Mouse (Mus musculus): ENCODE results near the gene Fam222b.
A peak's percentile ranks its signal among the peaks of the same experiment; 100 is the strongest.
"Not testable (repeated sequence)": the region's sequence is repeated elsewhere in the genome, so short reads cannot be mapped to it uniquely, and the experiment has no call there.

Gene Fam222b

DNA sequence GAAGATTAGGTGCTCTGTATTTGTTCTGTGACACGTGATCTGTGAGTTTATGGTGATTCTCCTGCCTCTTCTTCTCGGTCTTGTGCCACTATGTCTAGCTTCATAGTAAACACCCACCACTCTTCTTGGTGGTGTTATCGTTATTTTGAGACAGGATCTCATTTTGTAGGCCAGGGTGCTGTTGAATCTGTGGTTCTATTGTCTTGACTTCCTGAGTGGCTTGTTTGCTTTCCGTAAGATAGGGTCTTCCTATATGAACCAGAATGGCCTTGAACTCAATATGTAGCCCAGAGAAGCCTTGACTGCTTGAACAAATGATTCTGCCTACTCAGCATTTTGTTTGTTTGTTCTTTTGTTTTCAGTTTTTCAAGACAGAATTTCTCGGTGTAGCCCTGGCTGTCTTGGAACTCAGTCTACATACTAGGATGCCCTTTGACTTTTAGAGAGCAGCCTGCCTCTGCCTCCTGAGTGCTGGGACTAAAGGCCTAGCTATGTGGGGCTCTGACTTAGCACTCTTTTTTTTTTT is 6.6 kb upstream of the Fam222b start:
- no peak for DNase-seq (ENCODE audit: low spot score)

DNA sequence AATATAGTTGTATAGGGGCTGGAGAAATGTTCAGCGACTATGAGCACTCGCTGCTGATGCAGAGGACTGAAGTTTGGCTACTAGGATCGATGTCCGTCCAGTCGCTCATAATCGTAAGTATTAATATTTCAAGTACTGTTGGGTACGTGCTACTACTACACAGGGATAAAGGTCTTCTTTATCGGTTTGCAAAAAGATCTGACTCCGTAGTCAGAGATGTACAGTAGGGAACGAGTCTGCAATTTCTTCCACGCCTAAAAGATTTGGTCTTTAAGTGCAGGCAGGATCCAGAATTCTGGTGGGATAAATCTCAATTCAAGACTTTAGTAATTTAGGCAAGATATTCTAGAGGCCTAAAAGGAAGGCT is 340 bp upstream of the Fam222b start:
- DNase-seq (ENCODE audit: low spot score) = no peak

DNA sequence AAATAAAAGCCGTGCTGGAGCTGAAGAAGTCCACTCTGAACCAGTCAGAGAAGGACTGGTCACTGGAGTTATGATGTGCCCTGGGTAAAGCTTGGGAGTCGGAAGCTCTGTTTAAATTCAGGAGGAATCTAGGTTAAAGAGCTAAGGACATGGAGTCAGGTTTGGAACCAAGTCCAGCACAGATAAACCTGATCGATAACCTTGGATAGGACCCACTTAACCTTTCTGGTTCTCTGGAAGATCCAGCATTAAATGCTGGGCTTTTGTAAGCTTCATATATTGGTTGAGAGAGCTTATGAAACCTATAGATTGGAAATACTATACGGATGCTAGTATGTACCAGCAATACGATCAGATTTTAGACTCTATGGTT is 670 bp downstream of the Fam222b start:
- no peak for DNase-seq (ENCODE audit: low spot score)

DNA sequence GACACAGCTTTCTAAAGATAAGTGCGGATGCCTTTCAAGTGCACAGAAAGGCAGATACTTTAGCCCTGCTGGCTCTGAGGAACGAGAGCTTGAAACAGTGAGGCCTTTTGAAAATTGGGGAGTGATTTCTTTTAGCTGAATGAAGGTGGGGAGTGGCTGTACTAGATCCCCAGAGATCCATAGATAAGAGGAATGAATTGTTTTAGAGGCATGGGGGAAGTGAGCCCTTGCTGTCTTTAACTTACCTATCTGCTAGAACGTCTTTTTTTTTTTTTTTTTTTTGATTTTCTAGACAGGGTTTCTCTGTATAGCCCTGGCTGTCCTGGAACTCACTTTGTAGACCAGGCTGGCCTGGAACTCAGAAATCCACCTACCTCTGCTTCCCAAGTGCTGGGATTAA is 2.6 kb downstream of the Fam222b start:
- no peak for DNase-seq (ENCODE audit: low spot score)

DNA sequence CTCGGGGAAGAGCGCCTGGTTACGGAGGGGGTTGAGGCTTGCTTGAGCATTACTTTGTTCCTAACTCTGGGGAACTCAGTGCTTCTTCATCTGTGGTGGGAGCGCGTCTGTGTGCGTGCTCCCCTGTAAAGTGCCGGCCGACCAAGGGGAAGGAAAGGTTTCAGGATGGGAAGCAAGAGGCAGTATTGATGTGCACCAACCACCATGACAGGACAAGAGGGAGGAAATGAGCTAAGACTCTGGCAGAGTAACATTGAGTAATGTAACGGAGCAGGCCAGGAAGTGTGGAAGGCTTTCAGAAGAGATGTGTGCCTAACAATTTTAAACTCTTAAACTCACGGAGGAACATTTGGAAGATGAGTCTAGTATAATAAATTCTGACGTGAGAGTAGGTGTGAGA is 6.3 kb downstream of the Fam222b start:
- DNase-seq (ENCODE audit: low spot score) = no peak

DNA sequence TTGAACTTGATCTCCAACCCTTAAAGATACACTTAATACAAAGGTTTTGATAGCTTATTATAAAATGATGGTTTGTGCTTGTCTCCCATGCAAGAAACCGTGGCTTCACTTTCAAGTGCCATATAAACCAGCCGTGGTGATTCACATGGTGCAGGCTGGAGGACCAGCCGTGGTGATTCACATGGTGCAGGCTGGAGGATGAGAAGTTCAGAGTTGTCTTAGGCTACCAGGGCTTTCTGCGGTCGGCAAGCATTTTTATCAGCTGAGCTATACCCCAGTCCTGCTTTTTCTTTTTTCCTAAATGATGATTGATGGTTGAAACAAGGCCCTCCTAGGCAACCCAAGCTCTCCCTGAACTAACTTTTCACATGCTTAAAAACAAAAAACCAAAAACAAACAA is 7.7 kb downstream of the Fam222b start:
- DNase-seq (ENCODE audit: low spot score) = no peak

DNA sequence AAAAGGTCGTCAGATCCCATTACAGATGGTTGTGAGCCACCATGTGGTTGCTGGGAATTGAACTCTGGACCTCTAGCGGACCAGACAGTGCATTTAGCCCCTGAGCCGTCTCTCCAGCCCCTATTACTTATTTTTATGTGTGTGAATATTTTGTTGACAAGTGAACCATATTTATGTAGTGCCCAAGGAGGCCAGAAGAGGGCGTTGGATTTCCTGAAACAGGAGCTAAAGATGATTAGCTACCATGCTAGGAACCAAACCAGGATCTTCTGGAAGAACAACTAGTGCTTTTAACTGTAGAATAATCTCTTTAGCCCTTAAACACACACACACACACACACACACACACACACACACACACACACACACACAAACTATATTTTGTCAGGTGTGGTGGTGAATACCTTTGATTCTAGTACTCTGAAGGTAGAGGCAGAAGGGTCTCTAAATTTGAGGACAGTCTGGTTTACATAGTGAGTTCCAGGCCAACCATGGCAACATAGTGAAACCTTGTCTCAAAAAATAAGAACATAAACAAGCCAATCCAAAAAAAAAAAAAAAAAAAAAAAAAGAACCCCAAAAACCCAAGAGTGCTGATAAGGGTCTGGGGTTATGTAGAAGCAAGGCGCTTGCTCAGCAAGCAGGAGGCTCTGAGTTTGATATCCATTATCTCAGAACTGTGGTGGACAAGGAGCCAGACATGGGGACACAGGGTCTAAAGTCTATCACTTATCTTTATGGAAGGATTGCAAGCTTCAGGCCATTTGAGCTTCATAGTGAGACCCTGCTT is 8.7 kb downstream of the Fam222b start:
- DNase-seq (ENCODE audit: low spot score) = peak; percentile 56

DNA sequence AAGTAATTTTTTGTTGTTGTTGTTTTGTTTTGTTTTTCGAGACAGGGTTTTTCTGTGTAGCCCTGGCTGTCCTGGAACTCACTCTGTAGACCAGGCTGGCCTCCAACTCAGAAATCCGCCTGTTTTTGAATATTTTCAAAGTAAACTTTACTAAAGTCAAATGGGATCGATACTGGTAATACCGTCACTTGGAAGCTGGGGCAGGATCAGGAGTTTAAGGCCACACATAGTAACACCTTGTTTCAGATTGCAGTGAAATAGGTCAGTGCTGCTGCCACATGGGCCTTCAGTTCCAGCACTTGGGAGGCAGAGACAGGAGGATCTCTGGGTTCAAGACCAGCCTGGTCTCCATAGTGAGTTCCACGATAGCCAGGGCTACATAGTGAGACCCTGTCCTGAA is 10.0 kb downstream of the Fam222b start:
- no peak for DNase-seq (ENCODE audit: low spot score)

DNA sequence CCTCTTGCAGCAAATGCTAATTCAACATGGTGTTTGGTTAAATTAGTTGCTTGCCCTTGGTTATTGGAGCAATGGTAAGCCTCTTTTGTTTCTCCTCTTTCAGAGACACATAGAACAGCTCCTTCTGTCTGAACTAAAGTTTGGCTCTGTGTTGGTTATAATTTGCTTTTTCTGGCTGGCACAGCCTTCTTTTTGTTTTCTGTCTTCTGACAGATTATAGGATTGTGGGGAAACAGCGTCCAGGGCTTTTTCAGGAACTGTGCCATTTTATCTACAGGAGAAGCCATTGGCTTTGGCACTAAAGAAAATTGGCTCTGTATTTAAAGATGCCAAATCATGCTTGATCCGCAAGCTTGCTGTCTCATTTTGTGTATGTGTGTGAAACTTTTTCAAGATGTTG is 19.2 kb downstream of the Fam222b start:
- DNase-seq (ENCODE audit: low spot score) = no peak

DNA sequence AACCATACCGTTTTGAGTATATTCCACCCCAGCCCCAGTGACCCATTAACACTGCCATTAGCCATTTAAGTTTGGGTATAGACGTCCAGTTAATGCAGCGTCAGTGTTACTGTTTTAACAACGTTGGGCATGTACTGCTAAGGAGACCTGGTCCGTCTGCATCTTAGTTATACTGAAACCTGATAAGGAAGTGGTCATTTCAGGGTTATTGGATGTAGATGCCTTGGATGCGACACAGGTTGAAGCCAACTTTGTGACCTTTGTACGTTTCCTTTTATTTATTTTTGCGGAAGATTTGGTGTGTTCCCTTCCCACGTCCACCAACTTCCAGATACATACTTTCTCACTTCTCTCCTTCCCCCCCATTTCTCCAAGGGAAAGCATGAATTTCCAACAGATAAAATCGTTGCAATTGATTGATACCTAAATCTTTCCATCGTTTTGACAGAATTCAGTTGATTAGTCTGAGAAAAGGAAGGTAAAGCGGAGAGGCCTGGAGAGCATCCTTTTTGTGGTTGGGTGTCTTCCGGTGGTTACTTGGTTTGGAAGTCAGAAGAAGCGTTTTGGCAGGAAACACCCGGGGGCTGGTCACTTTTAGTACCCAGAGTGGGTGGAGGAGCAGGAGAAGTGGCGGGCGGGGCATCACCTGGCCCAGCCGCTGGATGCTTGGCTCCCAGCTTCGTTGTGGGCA is 20.4 kb downstream of the Fam222b start:
- DNase-seq (ENCODE audit: low spot score) = no peak

DNA sequence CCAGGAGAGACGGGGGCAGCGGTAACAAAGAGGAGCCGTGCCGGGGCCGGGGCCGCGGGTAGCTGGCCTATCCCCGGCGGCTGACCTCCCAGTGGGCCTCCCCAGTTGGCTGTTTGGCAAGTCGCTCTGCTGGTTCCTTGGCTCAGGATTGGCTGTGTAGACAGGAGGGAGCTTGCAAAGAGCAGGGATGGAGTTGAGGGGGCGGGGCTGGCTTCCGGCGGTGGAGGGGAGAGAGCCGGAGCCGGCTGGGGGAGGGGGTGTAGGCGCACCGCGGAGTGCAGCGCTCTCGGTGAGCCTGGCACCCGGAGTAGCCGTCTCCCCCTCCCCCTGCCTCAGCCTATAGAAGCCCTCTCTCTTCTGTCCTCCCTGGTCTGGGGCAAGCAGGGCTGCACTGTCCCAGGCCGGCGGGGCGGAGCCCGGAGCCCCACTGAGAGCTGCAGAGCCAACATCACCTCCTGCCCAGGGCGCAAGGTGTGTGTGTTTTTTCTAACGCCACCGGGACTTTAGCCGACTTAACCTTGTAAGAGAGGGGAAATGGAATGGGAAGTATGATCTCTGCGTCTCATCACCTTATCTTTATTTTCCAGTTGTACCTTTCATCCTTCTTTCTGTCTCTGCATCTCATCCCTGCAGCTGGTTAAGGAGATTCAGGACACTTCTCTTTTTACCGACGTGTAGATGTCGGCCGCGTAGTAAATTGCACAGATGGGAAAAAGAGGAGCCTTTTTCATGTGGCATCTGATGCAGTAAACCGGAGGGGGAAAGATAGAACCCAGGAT is 21.1 kb downstream of the Fam222b start:
- peak; percentile 97 for DNase-seq (ENCODE audit: low spot score)

DNA sequence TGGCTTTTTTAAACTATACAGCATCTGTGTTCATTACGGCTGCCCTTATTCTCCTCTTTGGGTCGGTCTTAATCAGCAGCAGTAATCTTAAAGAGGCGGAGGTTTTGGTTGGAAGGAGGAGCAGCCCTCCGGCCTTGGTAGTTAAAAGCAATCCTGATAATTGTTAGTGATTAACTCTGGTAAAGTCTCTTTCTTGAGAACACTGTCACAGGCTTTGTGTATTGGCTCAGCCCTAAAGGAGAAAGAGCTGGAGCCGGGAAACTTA is 21.6 kb downstream of the Fam222b start:
- DNase-seq (ENCODE audit: low spot score) = no peak

DNA sequence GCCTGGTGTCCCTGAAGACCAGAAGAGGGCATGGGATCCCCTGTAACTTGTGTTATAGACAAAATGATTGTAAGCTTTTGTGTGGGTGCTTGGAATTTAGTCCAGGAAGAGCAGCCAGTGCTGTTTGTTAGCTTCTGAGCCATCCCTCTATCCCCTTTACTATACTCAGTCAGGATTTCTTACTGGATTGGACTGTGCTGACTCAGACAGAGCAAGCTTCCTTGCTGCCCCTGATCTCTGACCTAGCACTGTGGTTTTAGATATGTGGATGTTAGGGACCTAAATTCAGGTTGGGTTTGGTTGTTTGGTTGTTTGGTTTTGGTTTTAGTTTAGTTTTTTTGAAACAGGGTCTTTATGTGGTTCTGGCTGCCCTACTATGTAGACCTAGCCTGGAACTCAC is 24.0 kb downstream of the Fam222b start:
- DNase-seq (ENCODE audit: low spot score) = no peak

DNA sequence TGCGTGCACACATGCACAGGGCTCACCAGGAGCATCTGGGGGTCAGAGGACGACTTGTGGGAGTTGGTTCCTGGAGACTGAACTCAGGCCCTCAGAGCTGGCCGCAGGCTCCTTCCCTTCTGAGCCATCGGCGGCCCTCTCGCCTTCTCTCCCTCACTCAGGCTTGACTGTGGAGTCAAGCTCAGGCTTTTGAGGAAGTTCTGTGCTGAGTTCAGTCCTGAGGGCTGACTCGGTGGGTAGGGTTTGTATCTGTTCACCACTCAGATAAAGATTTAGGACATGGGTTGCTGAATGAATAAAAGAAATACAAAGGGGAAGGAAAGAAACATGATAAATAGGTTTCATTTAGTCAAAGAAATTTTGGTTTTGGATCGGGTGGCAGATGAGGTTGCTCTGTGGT is 25.4 kb downstream of the Fam222b start:
- no peak for DNase-seq (ENCODE audit: low spot score)

DNA sequence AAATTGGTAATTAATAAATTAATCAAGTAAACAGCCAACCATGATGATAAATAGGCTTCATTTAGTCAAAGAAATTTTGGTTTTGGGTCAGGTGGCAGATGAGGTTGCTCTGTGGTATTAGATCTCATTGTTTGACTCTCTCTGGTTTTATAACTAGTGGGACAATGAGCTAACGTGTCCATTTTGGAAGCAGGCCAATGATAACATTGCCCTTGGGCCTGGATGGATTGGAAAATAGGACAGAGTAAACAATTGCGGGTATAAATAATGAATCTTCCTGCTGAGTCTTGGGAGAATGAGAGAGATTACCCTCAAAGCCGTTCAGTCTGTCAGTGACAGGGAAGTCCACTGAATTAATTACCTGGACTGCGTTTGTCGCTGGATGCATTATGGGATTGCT is 26.7 kb downstream of the Fam222b start:
- DNase-seq (ENCODE audit: low spot score) = no peak

DNA sequence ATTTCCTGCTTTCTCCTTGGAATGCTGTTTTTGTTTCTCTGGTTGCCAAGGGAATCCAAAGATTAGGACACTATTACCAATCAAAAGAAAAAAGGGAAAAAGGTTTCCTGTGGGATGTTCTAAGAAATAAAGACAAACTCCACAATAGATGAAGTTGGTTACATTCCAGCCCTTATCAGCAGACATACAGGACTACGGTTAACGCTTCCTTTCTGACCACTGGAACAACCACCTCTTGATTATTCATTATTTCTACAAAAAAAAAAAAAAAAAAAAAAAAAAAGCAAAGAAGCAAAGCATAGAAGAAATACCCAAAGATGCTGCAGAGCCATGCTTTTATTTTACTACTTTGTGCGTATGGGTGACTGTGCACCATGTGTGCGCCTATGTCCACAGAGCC is 28.4 kb downstream of the Fam222b start:
- no peak for DNase-seq (ENCODE audit: low spot score)

DNA sequence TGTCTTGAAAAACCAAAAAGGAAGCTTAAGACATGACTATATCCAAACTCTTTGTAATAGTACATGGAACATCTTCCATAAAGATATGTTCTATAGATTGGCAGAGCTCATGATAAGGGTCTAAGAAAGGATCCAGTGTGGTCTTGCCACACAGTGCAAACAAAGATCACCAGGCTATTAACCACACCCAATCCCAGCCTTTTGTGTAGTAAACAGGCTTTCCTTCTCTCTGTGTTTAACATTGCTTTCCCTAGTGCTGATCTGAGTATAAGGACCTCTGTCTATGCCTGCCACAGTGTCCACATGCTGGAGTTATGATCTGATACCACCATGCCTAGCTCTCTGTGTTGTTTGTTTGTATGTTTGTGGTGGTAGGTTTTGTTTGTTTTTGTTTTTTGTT is 29.3 kb downstream of the Fam222b start:
- no peak for DNase-seq (ENCODE audit: low spot score)

DNA sequence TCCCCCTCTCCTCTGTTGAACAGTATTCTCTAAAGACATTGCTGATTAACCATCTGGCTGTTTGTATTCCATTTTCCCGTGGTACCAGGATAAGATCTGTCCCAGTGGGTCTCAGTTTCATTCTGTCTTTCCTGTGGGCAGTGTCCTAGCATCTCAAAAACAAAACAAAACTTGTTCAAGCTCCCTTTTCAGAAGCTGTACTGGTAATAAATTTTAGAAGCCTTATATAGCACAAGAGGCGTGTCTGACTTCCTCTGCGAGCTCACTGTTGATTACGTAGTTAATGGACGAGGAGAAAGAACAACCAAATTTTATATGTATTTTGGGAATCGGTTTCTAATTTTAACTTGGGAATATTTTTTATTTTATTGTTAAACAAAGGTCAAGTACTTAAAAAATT is 31.2 kb downstream of the Fam222b start:
- no peak for DNase-seq (ENCODE audit: low spot score)

DNA sequence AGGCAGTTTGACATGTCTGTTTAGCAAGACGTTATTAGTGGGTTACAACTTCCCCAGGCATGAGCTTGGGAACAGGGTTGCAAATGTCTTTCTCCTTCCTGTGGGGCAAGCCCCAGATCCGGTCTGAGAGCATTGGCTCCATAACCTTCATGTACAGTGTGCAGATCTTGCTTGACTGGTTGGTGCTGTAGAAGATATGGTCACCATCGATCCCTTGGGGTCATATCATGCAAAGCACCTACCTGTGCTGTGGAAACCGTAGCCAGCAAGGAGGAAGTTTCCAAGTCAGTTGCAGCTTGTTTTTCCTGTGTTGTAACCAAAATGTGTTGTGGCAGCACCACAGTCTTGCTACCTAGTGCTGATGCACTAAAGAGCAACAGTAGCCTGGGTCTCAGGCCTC is 32.3 kb downstream of the Fam222b start:
- no peak for DNase-seq (ENCODE audit: low spot score)

DNA sequence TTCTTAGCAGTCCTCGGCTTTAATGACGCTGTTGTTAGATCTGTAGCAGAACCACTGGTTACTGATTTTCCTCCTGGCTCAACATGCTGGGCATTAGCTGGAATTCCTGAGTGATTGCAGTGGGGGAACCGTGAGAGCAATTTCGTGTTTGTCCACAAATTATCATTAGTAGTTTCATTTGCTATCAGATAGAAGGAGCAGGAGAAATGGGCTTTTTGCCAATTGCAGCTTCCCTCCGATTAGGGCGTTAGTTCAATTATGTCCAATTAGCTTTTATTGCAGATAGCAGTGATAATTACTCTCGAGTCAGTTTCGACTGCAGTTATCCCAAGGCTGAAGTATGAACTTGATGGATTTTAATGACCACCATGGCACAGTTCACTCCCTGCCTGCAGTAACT is 35.0 kb downstream of the Fam222b start:
- no peak for DNase-seq (ENCODE audit: low spot score)

DNA sequence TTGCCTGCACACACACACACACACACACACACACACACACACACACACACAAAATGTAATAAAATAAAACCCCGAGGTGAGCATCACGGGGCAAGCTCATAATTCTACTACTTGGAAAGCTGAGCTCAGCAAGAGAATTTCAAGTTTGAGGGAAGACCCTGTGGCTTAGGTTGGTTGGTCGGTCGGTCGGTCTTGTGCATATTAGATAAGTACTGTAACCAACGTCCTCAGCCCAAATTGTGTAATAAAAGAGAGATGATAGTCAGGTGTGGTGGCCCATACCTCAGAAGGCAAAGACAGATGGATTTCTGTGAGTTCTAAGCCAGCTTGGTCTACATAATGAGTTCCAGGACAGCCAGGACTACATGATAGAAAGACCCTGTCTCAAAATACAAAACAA is 39.5 kb downstream of the Fam222b start:
- no peak for DNase-seq (ENCODE audit: low spot score)

DNA sequence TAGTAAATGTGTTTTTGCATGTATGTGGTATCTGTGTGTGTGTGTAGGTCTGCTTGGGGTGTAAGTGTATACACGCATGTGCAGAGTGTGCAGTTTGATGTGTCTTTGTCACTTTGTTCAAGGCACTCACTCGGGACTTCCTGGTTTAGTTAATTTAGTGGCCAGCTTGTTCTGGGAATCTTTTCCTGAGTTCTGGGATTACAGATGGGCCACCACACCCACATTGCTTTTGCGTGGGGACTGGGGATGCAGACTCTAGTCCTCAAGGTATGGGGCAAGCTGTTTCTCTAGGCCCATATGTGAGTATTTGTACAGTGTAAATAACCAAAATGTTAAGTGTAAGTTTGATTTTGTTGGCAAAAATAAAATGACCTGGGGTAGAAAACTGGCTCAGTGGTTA is 39.9 kb downstream of the Fam222b start:
- DNase-seq (ENCODE audit: low spot score) = no peak

DNA sequence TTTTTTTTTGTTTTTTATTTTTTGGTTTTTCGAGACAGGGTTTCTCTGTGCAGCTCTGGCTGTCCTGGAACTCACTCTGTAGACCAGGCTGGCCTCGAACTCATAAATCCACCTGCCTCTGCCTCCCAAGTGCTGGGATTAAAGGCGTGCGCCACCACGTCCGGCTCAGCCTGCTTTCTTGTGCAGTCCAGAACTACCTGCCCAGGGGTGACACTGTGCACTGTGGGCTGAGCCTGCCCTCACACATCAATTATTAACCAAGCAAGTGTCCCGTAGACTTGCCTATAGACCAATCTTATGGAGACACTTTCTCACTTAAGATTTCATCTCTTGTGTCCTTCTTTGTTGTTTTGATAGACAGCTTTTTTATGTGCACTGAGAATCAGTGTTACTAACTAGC is 40.9 kb downstream of the Fam222b start:
- DNase-seq (ENCODE audit: low spot score) = not testable (repeated sequence)

Data from testis, postnatal 10 days (tissue).